Mouse (Mus musculus): ENCODE measurements around the gene Axl. TPM values are rescaled to one million over a fixed set of nuclear protein-coding genes. Genes with fewer than 3 reads are reported as not detected.
"Not testable (repeated sequence)": the region's sequence is repeated elsewhere in the genome, so short reads cannot be mapped to it uniquely, and the experiment has no call there.

Gene Axl
- total RNA-seq, 1 experiment from 2014 or later: 6.4 TPM

- ATAC-seq (replicated peaks; ENCODE audit: insufficient number of reproducible peaks, low FRiP score, low TSS enrichment, poor library complexity, severe bottlenecking): no peak
Measured at GRCm38 (mm10) chr7:25799369-25799768, 10.9 kb upstream of the Axl start.

GRCm38 (mm10) chr7:25798540-25798939, 10.0 kb upstream of the Axl start:
- ATAC-seq (replicated peaks; ENCODE audit: insufficient number of reproducible peaks, low FRiP score, low TSS enrichment, poor library complexity, severe bottlenecking): no peak

DNA sequence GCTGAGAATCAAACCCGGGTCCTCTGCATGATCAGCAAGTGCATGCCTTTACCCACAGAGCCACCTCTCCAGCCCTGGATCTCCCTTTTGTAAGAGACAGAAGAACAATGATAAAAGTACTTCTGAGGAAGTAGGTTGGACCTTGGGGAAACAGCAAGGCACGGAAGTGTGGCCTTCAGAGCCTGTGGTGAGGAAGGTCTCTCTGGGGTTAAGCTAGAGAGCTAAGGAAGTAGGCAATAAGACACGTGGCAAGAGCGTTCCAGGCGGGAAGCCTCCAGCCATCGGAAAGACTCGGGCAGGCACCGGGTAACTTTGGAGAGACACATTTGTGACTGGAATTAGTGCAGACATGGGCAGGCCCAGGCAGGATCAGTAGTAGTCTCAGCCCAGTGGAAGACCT, 6.3 kb upstream of the Axl start:
- no peak; the same call in 1 of the 2 replicates for ATAC-seq (replicated peaks; ENCODE audit: insufficient number of reproducible peaks, low FRiP score, low TSS enrichment, poor library complexity, severe bottlenecking)

DNA sequence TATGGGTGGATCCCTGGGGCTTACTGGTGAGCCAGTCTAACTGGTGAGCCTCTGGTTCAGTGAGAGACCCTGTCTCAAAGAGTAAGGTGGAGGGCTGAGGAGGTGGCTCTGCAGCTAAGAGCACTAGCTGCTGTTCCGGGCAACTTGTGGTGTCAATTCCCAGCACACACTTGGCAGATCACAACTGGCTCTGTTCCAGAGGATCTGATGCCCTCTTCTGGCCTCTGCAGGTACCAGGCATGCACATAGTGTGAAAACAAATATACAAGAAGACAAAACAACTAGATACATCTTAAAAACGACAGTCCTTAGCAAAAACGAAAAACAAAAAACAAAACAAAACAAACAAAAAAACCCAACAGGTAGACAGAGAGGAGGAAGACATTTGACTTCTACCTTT, 5.2 kb upstream of the Axl start:
- ATAC-seq (replicated peaks; ENCODE audit: insufficient number of reproducible peaks, low FRiP score, low TSS enrichment, poor library complexity, severe bottlenecking): no peak

DNA sequence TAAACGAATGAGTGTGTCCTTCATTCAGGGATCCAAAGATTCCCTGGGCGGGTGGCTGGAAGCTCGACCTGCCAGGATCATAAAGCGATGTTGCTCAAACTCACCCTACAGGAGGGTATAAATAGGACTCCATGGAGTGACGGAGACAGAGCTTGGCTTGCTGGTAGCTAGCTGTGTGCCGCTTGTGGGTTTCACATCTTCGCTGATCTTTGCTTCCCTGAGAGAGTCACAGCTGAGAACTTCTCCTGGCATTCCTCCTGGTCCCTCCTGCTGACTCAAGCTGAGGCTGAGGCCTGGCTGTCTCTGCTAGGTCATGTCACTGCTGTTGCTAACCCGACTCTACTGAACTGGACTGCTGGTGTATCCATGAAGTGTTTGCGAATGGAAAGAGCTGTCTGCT, 4.5 kb upstream of the Axl start:
- ATAC-seq (replicated peaks; ENCODE audit: insufficient number of reproducible peaks, low FRiP score, low TSS enrichment, poor library complexity, severe bottlenecking): not testable (repeated sequence)

- ATAC-seq (replicated peaks; ENCODE audit: insufficient number of reproducible peaks, low FRiP score, low TSS enrichment, poor library complexity, severe bottlenecking): no peak
Measured at GRCm38 (mm10) chr7:25790615-25791014, 2.1 kb upstream of the Axl start.

DNA sequence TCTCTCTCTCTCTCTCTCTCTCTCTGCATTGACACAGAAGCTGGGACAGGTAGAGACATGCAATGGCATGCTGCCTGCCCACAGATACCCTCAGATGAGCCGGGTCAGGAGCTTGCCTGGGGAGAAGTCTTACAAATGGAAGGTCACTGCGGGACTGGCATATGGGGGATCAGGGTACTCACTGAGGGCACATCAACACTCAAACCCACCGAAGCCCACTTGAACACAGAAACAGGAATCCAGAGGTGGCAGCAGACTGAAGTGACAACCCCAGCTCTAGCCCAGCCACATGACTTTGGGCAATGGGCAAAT, 580 bp upstream of the Axl start:
- ATAC-seq (replicated peaks; ENCODE audit: insufficient number of reproducible peaks, low FRiP score, low TSS enrichment, poor library complexity, severe bottlenecking): no peak

GRCm38 (mm10) chr7:25787456-25788219, 867 bp downstream of the Axl start:
- no peak for ATAC-seq (replicated peaks; ENCODE audit: insufficient number of reproducible peaks, low FRiP score, low TSS enrichment, poor library complexity, severe bottlenecking)

DNA sequence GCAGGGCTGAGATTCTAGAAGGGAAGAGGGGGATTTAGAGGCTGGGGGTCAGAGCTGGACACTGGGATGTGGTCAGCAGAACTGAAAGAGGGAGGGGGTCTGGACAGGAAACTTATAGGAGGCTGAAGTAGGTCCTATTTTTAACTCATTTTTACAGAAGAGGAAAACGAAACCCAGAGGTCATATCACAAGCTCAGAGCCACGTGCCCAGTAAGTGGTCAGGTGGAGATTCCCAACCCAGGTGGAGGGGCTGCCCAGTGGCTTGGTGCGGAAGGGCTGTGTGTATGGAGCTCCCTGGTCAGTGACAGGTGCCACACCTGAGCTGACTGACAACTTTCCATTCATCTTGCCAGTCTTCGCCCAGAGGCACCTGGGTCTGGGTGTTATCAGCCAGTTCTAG, 1.5 kb downstream of the Axl start:
- no peak for ATAC-seq (replicated peaks; ENCODE audit: insufficient number of reproducible peaks, low FRiP score, low TSS enrichment, poor library complexity, severe bottlenecking)

GRCm38 (mm10) chr7:25785752-25786151, 2.8 kb downstream of the Axl start:
- ATAC-seq (replicated peaks; ENCODE audit: insufficient number of reproducible peaks, low FRiP score, low TSS enrichment, poor library complexity, severe bottlenecking): no peak

GRCm38 (mm10) chr7:25784808-25785207, 3.7 kb downstream of the Axl start:
- ATAC-seq (replicated peaks; ENCODE audit: insufficient number of reproducible peaks, low FRiP score, low TSS enrichment, poor library complexity, severe bottlenecking): no peak

GRCm38 (mm10) chr7:25783746-25784145, 4.8 kb downstream of the Axl start:
- no peak for ATAC-seq (replicated peaks; ENCODE audit: insufficient number of reproducible peaks, low FRiP score, low TSS enrichment, poor library complexity, severe bottlenecking)

DNA sequence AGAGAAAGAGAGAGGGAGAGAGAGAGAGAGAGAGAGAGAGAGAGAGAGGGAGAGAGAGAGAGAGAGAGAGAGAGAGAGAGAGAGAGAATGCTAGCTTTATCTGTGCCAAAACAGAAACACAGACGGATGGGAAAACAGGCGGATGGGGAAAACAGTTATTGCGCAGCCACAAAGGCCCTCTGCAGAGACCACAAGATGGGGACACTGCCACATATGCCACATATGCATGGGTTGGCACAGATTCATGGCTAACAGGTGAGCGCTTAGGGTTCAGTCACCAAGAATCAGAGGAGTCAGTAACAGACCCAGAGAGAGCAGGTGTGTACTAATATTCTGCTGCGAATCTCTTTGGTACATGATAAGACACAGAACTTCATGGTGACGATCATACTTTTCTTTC, 5.8 kb downstream of the Axl start:
- no peak for ATAC-seq (replicated peaks; ENCODE audit: insufficient number of reproducible peaks, low FRiP score, low TSS enrichment, poor library complexity, severe bottlenecking)

- ATAC-seq (replicated peaks; ENCODE audit: insufficient number of reproducible peaks, low FRiP score, low TSS enrichment, poor library complexity, severe bottlenecking): no peak
Measured at GRCm38 (mm10) chr7:25781937-25782610, 6.4 kb downstream of the Axl start.

- ATAC-seq (replicated peaks; ENCODE audit: insufficient number of reproducible peaks, low FRiP score, low TSS enrichment, poor library complexity, severe bottlenecking): no peak
Measured at GRCm38 (mm10) chr7:25781321-25781936, 7.1 kb downstream of the Axl start.

- no peak for ATAC-seq (replicated peaks; ENCODE audit: insufficient number of reproducible peaks, low FRiP score, low TSS enrichment, poor library complexity, severe bottlenecking)
Measured at GRCm38 (mm10) chr7:25780753-25781152, 7.8 kb downstream of the Axl start.

- ATAC-seq (replicated peaks; ENCODE audit: insufficient number of reproducible peaks, low FRiP score, low TSS enrichment, poor library complexity, severe bottlenecking): no peak
Measured at GRCm38 (mm10) chr7:25780021-25780420, 8.5 kb downstream of the Axl start.

DNA sequence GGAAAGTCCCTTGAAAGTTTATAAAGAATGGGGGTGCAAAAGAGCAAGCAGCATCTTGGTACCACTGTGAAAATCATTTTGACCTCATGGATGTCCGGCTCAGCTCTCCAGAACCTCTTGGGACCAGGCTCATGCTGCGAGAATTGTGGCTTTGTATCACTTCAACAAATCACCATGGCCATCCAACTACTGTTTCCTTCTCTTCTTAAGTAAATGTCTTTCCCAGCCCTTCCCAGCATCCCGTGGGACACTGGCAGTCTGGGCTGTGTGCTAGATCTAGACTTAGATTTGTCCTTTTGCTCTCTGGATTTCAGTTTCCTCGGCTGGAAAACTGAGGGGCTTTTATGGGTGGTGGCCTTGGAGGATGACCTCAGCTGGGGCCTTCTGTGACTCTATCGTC, 20.3 kb downstream of the Axl start:
- no peak for ATAC-seq (replicated peaks; ENCODE audit: insufficient number of reproducible peaks, low FRiP score, low TSS enrichment, poor library complexity, severe bottlenecking)

GRCm38 (mm10) chr7:25766108-25766507, 22.4 kb downstream of the Axl start:
- ATAC-seq (replicated peaks; ENCODE audit: insufficient number of reproducible peaks, low FRiP score, low TSS enrichment, poor library complexity, severe bottlenecking): no peak

- ATAC-seq (replicated peaks; ENCODE audit: insufficient number of reproducible peaks, low FRiP score, low TSS enrichment, poor library complexity, severe bottlenecking): no peak
Measured at GRCm38 (mm10) chr7:25764221-25764620, 24.3 kb downstream of the Axl start.

All from monocyte, adult 5-6 weeks (primary cell).